Mouse (Mus musculus): ENCODE data around the gene Arl4c.

The Arl4c gene

GRCm38 (mm10) chr1:88701870-88702661 is at the start of gene Arl4c:
Gene Arl4c, minus strand, starts transcription at chr1:88702221.
- DNase-seq (ENCODE audit: low read depth, low spot score), result peak; percentile 91

- no peak for DNase-seq (ENCODE audit: low read depth, low spot score)
Measured at GRCm38 (mm10) chr1:88751332-88751731, 49.3 kb upstream of the Arl4c start.

GRCm38 (mm10) chr1:88750576-88750975 is 48.6 kb upstream of the Arl4c start:
- no peak for DNase-seq (ENCODE audit: low read depth, low spot score)

GRCm38 (mm10) chr1:88750126-88750525 is 48.1 kb upstream of the Arl4c start:
- peak; percentile 46 for DNase-seq (ENCODE audit: low read depth, low spot score)

GRCm38 (mm10) chr1:88749106-88749505 is 47.1 kb upstream of the Arl4c start:
- DNase-seq (ENCODE audit: low read depth, low spot score), result no peak

- DNase-seq (ENCODE audit: low read depth, low spot score), result peak; percentile 89
Measured at GRCm38 (mm10) chr1:88745256-88745655, 43.2 kb upstream of the Arl4c start.

- no peak for DNase-seq (ENCODE audit: low read depth, low spot score)
Measured at GRCm38 (mm10) chr1:88744261-88744660, 42.2 kb upstream of the Arl4c start.

- peak; percentile 84 for DNase-seq (ENCODE audit: low read depth, low spot score)
Measured at GRCm38 (mm10) chr1:88742372-88742771, 40.4 kb upstream of the Arl4c start.

GRCm38 (mm10) chr1:88739546-88739945 is 37.5 kb upstream of the Arl4c start:
- no peak for DNase-seq (ENCODE audit: low read depth, low spot score)

GRCm38 (mm10) chr1:88738931-88739330 is 36.9 kb upstream of the Arl4c start:
- no peak for DNase-seq (ENCODE audit: low read depth, low spot score)

GRCm38 (mm10) chr1:88729496-88729895 is 27.5 kb upstream of the Arl4c start:
- DNase-seq (ENCODE audit: low read depth, low spot score), result no peak

GRCm38 (mm10) chr1:88727369-88727768 is 25.3 kb upstream of the Arl4c start:
- DNase-seq (ENCODE audit: low read depth, low spot score), result no peak

GRCm38 (mm10) chr1:88725716-88726115 is 23.7 kb upstream of the Arl4c start:
- no peak for DNase-seq (ENCODE audit: low read depth, low spot score)

- peak; percentile 57 for DNase-seq (ENCODE audit: low read depth, low spot score)
Measured at GRCm38 (mm10) chr1:88720626-88721229, 18.7 kb upstream of the Arl4c start.

- DNase-seq (ENCODE audit: low read depth, low spot score), result no peak
Measured at GRCm38 (mm10) chr1:88718563-88718962, 16.5 kb upstream of the Arl4c start.

GRCm38 (mm10) chr1:88717736-88718135 is 15.7 kb upstream of the Arl4c start:
- DNase-seq (ENCODE audit: low read depth, low spot score), result no peak

GRCm38 (mm10) chr1:88712011-88712410 is 10.0 kb upstream of the Arl4c start:
- no peak for DNase-seq (ENCODE audit: low read depth, low spot score)

- DNase-seq (ENCODE audit: low read depth, low spot score), result peak; percentile 93
Measured at GRCm38 (mm10) chr1:88708646-88709305, 6.8 kb upstream of the Arl4c start.

- DNase-seq (ENCODE audit: low read depth, low spot score), result peak; percentile 61
Measured at GRCm38 (mm10) chr1:88708191-88708590, 6.2 kb upstream of the Arl4c start.

- DNase-seq (ENCODE audit: low read depth, low spot score), result peak; percentile 7
Measured at GRCm38 (mm10) chr1:88707536-88707935, 5.5 kb upstream of the Arl4c start.

- DNase-seq (ENCODE audit: low read depth, low spot score), result peak; percentile 97
Measured at GRCm38 (mm10) chr1:88705799-88706198, 3.8 kb upstream of the Arl4c start.

GRCm38 (mm10) chr1:88705050-88705449 is 3.0 kb upstream of the Arl4c start:
- peak; percentile 80 for DNase-seq (ENCODE audit: low read depth, low spot score)

Data from CD4-positive, CD25-positive, alpha-beta regulatory T cell, adult 2 months (primary cell).